ENCODE assay signal across 8 mouse cellular contexts in the genomic region with DNA sequence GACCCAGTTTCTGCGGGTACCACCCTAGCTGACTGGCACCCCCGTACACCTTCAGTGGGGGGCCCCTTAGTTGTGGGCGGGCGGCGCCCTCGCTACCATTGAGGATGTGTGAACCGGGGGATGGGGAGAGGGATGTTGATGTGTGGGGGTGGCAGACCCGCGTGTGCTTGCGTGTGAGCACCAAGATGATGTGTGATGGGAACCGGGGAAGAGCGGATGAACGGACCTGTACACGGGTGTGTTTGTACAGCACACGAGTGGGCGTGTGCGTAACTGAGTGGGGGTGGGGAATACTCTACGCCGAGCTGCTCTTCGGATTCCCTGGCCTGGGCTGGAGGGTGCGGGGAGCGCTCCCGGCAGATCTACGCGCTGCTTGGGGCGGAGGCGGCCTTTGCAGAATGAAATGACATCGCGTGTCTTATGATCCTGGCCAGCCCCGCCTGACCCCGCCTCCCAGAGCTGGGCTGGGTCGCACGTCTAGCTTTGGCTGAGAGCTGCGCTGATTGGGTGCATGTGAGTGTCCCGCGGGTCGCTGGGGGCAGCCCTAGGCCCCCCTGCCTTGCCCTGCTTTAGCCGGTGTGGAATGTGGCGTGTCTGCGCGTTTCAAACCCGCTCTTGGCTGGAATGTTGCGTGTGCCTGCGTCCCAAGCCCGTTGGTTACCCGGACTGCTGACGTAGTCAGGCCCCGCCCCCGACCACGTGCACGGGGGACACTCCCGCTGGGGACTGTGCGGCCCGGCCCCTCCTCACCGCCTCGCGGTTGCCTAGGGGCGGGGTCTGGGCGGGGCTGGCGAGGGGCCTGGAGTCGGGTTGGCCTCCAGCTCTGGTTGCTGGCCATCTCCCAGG. TPM values are rescaled to one million over a fixed set of nuclear protein-coding genes. Genes with fewer than 3 reads are reported as not detected.
DNase-seq lines count a peak whose midpoint lies in the region; ATAC-seq and TF ChIP-seq lines count a peak whose summit lies in the region.

No protein-coding gene starts in this region.

- H3K27ac ChIP-seq in CH12.LX (ENCODE audit: insufficient read depth, low read depth), result peak overlapping the region; percentile 81
- peak overlapping the region; percentile 90 for H3K27ac ChIP-seq in forebrain, embryonic 12.5 days
- H3K27ac ChIP-seq in heart, postnatal 0 days (ENCODE audit: low read depth), result peak overlapping the region; percentile 99
- peak overlapping the region; percentile 95 for H3K27ac ChIP-seq in liver, embryonic 16.5 days (ENCODE audit: low read length)
- H3K27ac ChIP-seq in neural tube, embryonic 13.5 days (replicated peaks), result peak overlapping the region; percentile 96
- peak overlapping the region; percentile 78 for H3K27ac ChIP-seq in testis, adult 2 months (ENCODE audit: control insufficient read depth, insufficient read depth, low read depth, low read length)

- peak; percentile 98 for DNase-seq in CH12.LX (ENCODE audit: extremely low read depth)
- peak; percentile 95 for DNase-seq in c-Kit-positive CD71-positive TER-119-negative erythroid progenitor cells, embryonic 14.5 days (ENCODE audit: low read depth)
- peak; percentile 97 for DNase-seq in heart, postnatal 0 days (ENCODE audit: low spot score)
- DNase-seq in kidney, postnatal 4 days, result peak; percentile 100

- under 1% methylated on average over 61 of the region's 61 CpGs for WGBS in forebrain, embryonic 12.5 days
- WGBS in heart, postnatal 0 days, result under 1% methylated on average over 61 of the region's 61 CpGs
- WGBS in liver, embryonic 16.5 days (ENCODE audit: insufficient replicate concordance), result under 1% methylated on average over 61 of the region's 61 CpGs
- under 1% methylated on average over 61 of the region's 61 CpGs for WGBS in neural tube, embryonic 13.5 days

- H3K9ac ChIP-seq in CH12.LX (ENCODE audit: insufficient read depth, low read depth), result peak overlapping the region; percentile 82
- peak overlapping the region; percentile 83 for H3K9ac ChIP-seq in forebrain, embryonic 12.5 days
- H3K9ac ChIP-seq in heart, postnatal 0 days (replicated peaks; ENCODE audit: low read depth, low read length), result peak overlapping the region; percentile 98
- peak overlapping the region; percentile 86 for H3K9ac ChIP-seq in liver, embryonic 16.5 days (ENCODE audit: low read depth, low read length)
- peak overlapping the region; percentile 98 for H3K9ac ChIP-seq in neural tube, embryonic 13.5 days

- peaks cover 13 to 69% of the 10 kb centered on the region in 2 experiments for H3K4me1 ChIP-seq in CH12.LX (ENCODE audit: control insufficient read depth in 1 of 2, insufficient read depth in 2 of 2)
- peaks cover 56% of the 10 kb centered on the region for H3K4me1 ChIP-seq in forebrain, embryonic 12.5 days
- H3K4me1 ChIP-seq in heart, postnatal 0 days (ENCODE audit: control insufficient read depth, insufficient read depth), result peaks cover 50% of the 10 kb centered on the region
- peaks cover 79% of the 10 kb centered on the region for H3K4me1 ChIP-seq in liver, embryonic 16.5 days (ENCODE audit: control insufficient read depth, low read depth, low read length)
- H3K4me1 ChIP-seq in neural tube, embryonic 13.5 days (replicated peaks), result peaks cover 54% of the 10 kb centered on the region
- H3K4me1 ChIP-seq in testis, adult 2 months (ENCODE audit: control insufficient read depth, insufficient read depth, low read length), result peaks cover 55% of the 10 kb centered on the region

- H3K4me2 ChIP-seq in CH12.LX (ENCODE audit: insufficient read depth, low read depth, poor library complexity, severe bottlenecking), result peak overlapping the region; percentile 87
- H3K4me2 ChIP-seq in forebrain, embryonic 12.5 days, result peak overlapping the region; percentile 85
- H3K4me2 ChIP-seq in heart, postnatal 0 days (ENCODE audit: low read depth, low read length), result peak overlapping the region; percentile 96
- H3K4me2 ChIP-seq in liver, embryonic 16.5 days (ENCODE audit: low read depth, low read length), result peak overlapping the region; percentile 100
- peak overlapping the region; percentile 82 for H3K4me2 ChIP-seq in neural tube, embryonic 13.5 days

- dilution Hi-C loops in CH12.LX (cut with MboI; ENCODE audit: extremely low pct_ligation_motif_present, extremely low pct_unique_long_range_greater_than_20kb, low sequenced_read_pairs), result no loop called here

- no peaks in the 10 kb centered on the region for H3K27me3 ChIP-seq in CH12.LX (replicated peaks)
- no peaks in the 10 kb centered on the region for H3K27me3 ChIP-seq in forebrain, embryonic 12.5 days
- H3K27me3 ChIP-seq in heart, postnatal 0 days (ENCODE audit: control insufficient read depth, insufficient read depth, low read length), result no peaks in the 10 kb centered on the region
- H3K27me3 ChIP-seq in liver, embryonic 16.5 days (ENCODE audit: control insufficient read depth, insufficient read depth, low read depth, low read length), result no peaks in the 10 kb centered on the region
- H3K27me3 ChIP-seq in neural tube, embryonic 13.5 days, result no peaks in the 10 kb centered on the region
- no peaks in the 10 kb centered on the region for H3K27me3 ChIP-seq in testis, adult 2 months (ENCODE audit: control insufficient read depth, insufficient read depth, low read length)

- peak; percentile 82 for ATAC-seq in forebrain, embryonic 12.5 days (ENCODE audit: low FRiP score)
- peak; percentile 79 for ATAC-seq in heart, postnatal 0 days (ENCODE audit: insufficient read depth, low read depth)
- peak; percentile 81 for ATAC-seq in liver, embryonic 16.5 days (ENCODE audit: low read depth)
- ATAC-seq in neural tube, embryonic 13.5 days (ENCODE audit: low read depth), result peak; percentile 66

- TF ChIP-seq POLR2A in CH12.LX (IDR thresholded peaks at IDR 0.05; ENCODE audit: low read depth, low read length), result peak; percentile 89
- peak; percentile 76; the same call in 1 of the 2 replicates for TF ChIP-seq POLR2A in testis, adult 2 months (IDR thresholded peaks at IDR 0.05; ENCODE audit: control insufficient read depth, low read depth, low read length)

- peaks cover 5 to 24% of the 10 kb centered on the region in 2 experiments for H3K36me3 ChIP-seq in CH12.LX (replicated peaks in 1 of 2; ENCODE audit: control insufficient read depth in 1 of 2, insufficient read depth in 1 of 2, low read length in 1 of 2)
- H3K36me3 ChIP-seq in forebrain, embryonic 12.5 days (replicated peaks), result no peaks in the 10 kb centered on the region
- no peaks in the 10 kb centered on the region for H3K36me3 ChIP-seq in heart, postnatal 0 days (replicated peaks; ENCODE audit: control insufficient read depth, insufficient read depth, low read length)
- no peaks in the 10 kb centered on the region for H3K36me3 ChIP-seq in liver, embryonic 16.5 days (ENCODE audit: control insufficient read depth, insufficient read depth)
- H3K36me3 ChIP-seq in neural tube, embryonic 13.5 days, result no peaks in the 10 kb centered on the region
- H3K36me3 ChIP-seq in testis, adult 2 months (ENCODE audit: control insufficient read depth, insufficient read depth, low read length), result no peaks in the 10 kb centered on the region

- TF ChIP-seq EP300 in CH12.LX (IDR thresholded peaks at IDR 0.05; ENCODE audit: low read length), result 0 out of 2 replicates have a peak, but pooled peaks have one; percentile 14
- no peak; the same call in 1 of the 2 replicates for TF ChIP-seq EP300 in heart, postnatal 0 days (IDR thresholded peaks at IDR 0.05; ENCODE audit: low read depth)

- H3K4me3 ChIP-seq in CH12.LX (replicated peaks in 1 of 3; ENCODE audit: low read depth in 2 of 3, low read length in 2 of 3, poor library complexity in 1 of 3), result peak overlapping the region; percentile 61 to 91 (median 68)
- peak overlapping the region; percentile 83 for H3K4me3 ChIP-seq in forebrain, embryonic 12.5 days (replicated peaks)
- H3K4me3 ChIP-seq in heart, postnatal 0 days (ENCODE audit: low read depth, low read length), result peak overlapping the region; percentile 95
- peak overlapping the region; percentile 85 for H3K4me3 ChIP-seq in liver, embryonic 16.5 days (ENCODE audit: low read depth, low read length)
- peak overlapping the region; percentile 99 for H3K4me3 ChIP-seq in neural tube, embryonic 13.5 days
- H3K4me3 ChIP-seq in testis, adult 2 months (ENCODE audit: control insufficient read depth, low read depth, low read length), result peak overlapping the region; percentile 91

- in situ Hi-C loops in CH12.LX (cut with MboI; ENCODE audit: low pct_ligation_motif_present, low pct_unique_long_range_greater_than_20kb, low sequenced_read_pairs), result loop anchor here (25.0 kb wide), 1 partner anchor 445 kb away; no protein-coding TSS in a partner anchor

- H3K79me2 ChIP-seq in CH12.LX (replicated peaks; ENCODE audit: control insufficient read depth, extremely low read depth, insufficient read depth, poor library complexity, severe bottlenecking), result peaks cover 7% of the 10 kb centered on the region

- no peak for TF ChIP-seq CTCF in CH12.LX (conservative IDR thresholded peaks at IDR 0.05 in 1 of 2, IDR thresholded peaks at IDR 0.05 in 1 of 2; ENCODE audit: low read depth in 2 of 2, low read length in 2 of 2)
- TF ChIP-seq CTCF in heart, postnatal 0 days (IDR thresholded peaks at IDR 0.05; ENCODE audit: low read depth), result no peak
- TF ChIP-seq CTCF in testis, adult 2 months (IDR thresholded peaks at IDR 0.05; ENCODE audit: control insufficient read depth, insufficient read depth, insufficient replicate concordance, low read depth, low read length), result no peak

- TF ChIP-seq RAD21 in CH12.LX (IDR thresholded peaks at IDR 0.05; ENCODE audit: low read depth, low read length), result no peak

- H3K9me3 ChIP-seq in CH12.LX (replicated peaks; ENCODE audit: low read length), result no peaks in the 10 kb centered on the region
- H3K9me3 ChIP-seq in forebrain, embryonic 12.5 days, result no peaks in the 10 kb centered on the region
- no peaks in the 10 kb centered on the region for H3K9me3 ChIP-seq in heart, postnatal 0 days (replicated peaks; ENCODE audit: control insufficient read depth, low read length)
- H3K9me3 ChIP-seq in liver, embryonic 16.5 days (replicated peaks; ENCODE audit: control insufficient read depth, low read length), result no peaks in the 10 kb centered on the region
- no peaks in the 10 kb centered on the region for H3K9me3 ChIP-seq in neural tube, embryonic 13.5 days

TF ChIP-seq in CH12.LX, 34 proteins besides CTCF, POLR2A, EP300 and RAD21 (continues in another document):
- TF ChIP-seq MAX (IDR thresholded peaks at IDR 0.05; ENCODE audit: low read length) (peak; percentile 96), E2F4 (IDR thresholded peaks at IDR 0.05; ENCODE audit: insufficient replicate concordance, low read depth, low read length) (0 out of 2 replicates have a peak, but pooled peaks have one; percentile 30)

RNA-seq across cellular contexts. Expression of a gene that starts 1.1 kb away (rescaled TPM):
- total RNA-seq in CH12.LX (2012; rRNA removed) (3.6 and 4.7 TPM in 2 replicates), CH12.LX (2014; rRNA removed) (1.4 and 1.6 TPM in 2 replicates)
- 29.0 and 30.6 TPM in 2 replicates for polyA plus RNA-seq in CH12.LX (2012; ENCODE audit: insufficient read length, low read depth)
- 7.2 and 8.1 TPM in 2 replicates for polyA plus RNA-seq in forebrain, embryonic 12.5 days (2016; fragmentation: Nextera tagmentation; extraction: Ambion mirVana)
- total RNA-seq in heart, postnatal 0 days (2014; rRNA removed; ENCODE audit: low replicate concordance), result 9.0 TPM in 2 replicates
- polyA plus RNA-seq in heart, postnatal 0 days (2015; fragmentation: Nextera tagmentation; extraction: Ambion mirVana), result 1.8 and 2.3 TPM in 2 replicates
- polyA plus RNA-seq in liver, embryonic 16.5 days (2015; fragmentation: Nextera tagmentation; extraction: Ambion mirVana), result 0.90 and 1.2 TPM in 2 replicates
- 8.4 and 8.9 TPM in 2 replicates for polyA plus RNA-seq in neural tube, embryonic 13.5 days (2015; fragmentation: Nextera tagmentation; extraction: Ambion mirVana)
- 42.6 and 44.0 TPM in 2 replicates for polyA plus RNA-seq in testis, adult 2 months (2012; rRNA removed)

Comparison
In these comparisons a context has a peak if more than half of its experiments do, and no peak if none do; other contexts are left out.
1. Peak in every context shown above with its lines: DNase-seq, ATAC-seq, H3K4me3 ChIP-seq and H3K27ac ChIP-seq.